Mouse (Mus musculus) hematopoietic multipotent progenitor cell, adult 10-12 weeks (in vitro differentiated cells): Measurements from ENCODE around the gene Terb1. TPM values are rescaled to one million over a fixed set of nuclear protein-coding genes. Genes with fewer than 3 reads are reported as not detected.

Experiments
- polyA plus RNA-seq: library from polyadenylated mRNA; stranded (reverse); fragments of >175 nt; gene quantifications from 2 replicates; pipeline ENCODE4 v1.2.3, GENCODE M21; 2012; ENCODE audit warnings: low replicate concordance

Gene Terb1
- polyA plus RNA-seq, result 0.68 and 1.9 TPM in 2 replicates

DNA sequence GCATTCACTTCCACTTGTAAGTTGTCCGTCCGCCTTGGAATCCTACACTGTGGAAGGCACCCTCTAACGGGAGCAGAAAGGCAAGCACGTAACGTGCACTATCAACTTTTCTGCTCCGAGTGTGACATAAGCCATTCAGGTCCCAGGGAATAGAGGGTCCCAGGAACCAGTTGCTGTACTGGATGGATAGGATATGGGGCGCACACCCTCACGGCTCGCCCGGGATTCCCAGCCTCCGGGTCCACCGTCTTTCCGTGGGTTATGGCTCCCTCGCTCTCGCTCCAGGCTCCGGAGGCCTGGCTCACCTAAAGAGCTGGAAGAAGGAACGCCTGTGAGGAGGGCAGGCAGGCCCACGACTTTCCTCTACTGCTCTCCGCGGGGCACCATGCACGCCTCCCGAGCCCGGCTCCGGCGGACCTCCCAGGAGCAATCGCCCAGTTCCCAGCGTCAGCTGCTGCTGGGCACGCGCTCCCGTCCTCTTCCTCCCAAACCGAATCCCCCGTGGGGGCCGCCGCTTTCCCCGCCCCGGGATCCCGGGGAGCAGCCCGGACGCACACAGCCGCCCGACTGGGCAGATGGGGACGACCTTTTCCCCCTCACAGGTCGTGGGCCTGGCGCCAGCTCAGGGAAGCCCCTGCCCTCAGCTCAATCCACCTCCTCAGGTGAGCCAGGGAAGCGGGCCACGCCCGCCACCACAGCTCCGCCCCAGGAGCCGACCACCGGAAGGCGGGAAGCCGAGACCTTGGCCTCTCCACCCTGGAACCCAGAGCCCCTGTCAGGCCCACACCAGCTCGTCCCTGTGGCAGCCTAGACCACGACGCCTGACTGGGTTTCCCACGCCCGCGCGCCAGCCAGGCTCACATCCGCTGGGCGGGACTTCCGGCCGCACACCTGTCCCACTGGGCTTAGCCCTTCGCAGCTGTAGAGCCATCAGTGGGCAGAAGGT is at the start of gene Terb1:
Gene Terb1, minus strand, starts transcription at position 850 of the 946 bp plus-strand sequence.

GRCm38 (mm10) chr8:104533971-104534778 is 24.5 kb upstream of the Terb1 start, which contains the start of the genes Nae1 and Car7:
Gene Nae1 (minus strand): TSS chr8:104534637.
Gene Car7 (plus strand): TSS chr8:104534689.

DNA sequence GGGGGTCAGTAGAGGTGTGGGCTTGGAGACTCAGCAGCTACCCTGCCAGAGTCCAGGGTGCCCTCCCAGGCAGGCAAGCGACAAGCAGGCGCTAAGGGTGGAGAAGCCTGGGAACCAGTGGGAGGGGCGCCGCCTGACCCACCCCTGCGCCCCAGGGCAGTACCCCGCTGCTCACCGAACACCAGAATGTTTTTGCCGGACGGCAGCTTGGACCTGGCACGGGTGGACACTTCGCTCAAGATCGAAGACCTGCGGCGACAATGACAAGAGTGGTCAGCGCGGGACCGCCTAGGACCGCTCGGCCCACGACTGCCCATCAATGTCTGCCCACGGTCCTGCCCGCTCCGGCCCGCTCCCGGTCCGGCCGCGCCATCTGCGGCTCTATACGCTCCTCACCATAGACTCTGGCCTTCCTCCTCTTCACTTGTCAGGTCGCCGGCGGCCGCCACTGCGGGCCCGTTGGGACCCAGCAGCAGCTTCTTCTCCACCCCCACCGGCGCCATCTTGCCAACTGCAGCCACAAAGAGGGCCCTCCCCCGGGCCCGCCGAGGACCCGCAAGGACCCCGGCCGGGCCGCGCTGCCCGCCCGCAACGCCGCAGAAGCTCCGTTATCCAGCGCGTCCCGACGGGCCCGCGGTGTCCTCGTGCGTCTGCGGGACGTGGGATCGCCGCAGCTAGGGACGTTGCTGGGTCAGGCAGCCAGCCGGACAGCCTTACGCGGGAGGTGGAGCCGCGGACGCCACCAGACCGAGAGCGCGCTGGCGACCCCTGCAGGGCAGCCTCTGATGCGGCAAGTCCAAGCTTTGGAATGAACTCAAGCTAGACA is 67.2 kb downstream of the Terb1 start, which contains the start of gene Dync1li2:
Gene Dync1li2, minus strand, starts transcription at position 749 of the 826 bp plus-strand sequence.

Other genes with a start within 250 kb of the Terb1 start
- 0.25 TPM in 1 of 2 replicates, not detected in the other for gene Cmtm2a, start 216.7 kb downstream of the Terb1 start, polyA plus RNA-seq
- not detected in 2 replicates for gene Gm45711, start 199.8 kb downstream of the Terb1 start, polyA plus RNA-seq
- gene Cmtm1, start 199.8 kb downstream of the Terb1 start, polyA plus RNA-seq, result not detected in 2 replicates
- gene Gm11020, start 188.3 kb downstream of the Terb1 start, polyA plus RNA-seq, result not detected in 2 replicates
- not detected in 2 replicates for gene Cmtm2b, start 187.7 kb downstream of the Terb1 start, polyA plus RNA-seq
- gene Cmtm3, start 170.5 kb downstream of the Terb1 start, polyA plus RNA-seq, result 59.0 and 140 TPM in 2 replicates
- gene Cmtm4, start 114.1 kb downstream of the Terb1 start, polyA plus RNA-seq, result 3.1 and 4.1 TPM in 2 replicates
- gene Dync1li2, start 66.9 kb downstream of the Terb1 start, polyA plus RNA-seq, result 24.9 and 26.6 TPM in 2 replicates
- 2.1 and 12.2 TPM in 2 replicates for gene Nae1, start 24.7 kb upstream of the Terb1 start, polyA plus RNA-seq
- gene Car7, start 24.8 kb upstream of the Terb1 start, polyA plus RNA-seq, result 0.42 and 2.3 TPM in 2 replicates
- 2.3 and 2.8 TPM in 2 replicates for gene Pdp2, start 81.5 kb upstream of the Terb1 start, polyA plus RNA-seq
- gene Cdh16, start 114.5 kb upstream of the Terb1 start, polyA plus RNA-seq, result 0.12 TPM in 1 of 2 replicates, not detected in the other
- gene Rrad, start 121.4 kb upstream of the Terb1 start, polyA plus RNA-seq, result 10.3 and 25.2 TPM in 2 replicates
- gene Ciao2b, start 132.1 kb upstream of the Terb1 start, polyA plus RNA-seq, result 47.5 and 69.7 TPM in 2 replicates
- not detected in 2 replicates for gene Ces2a, start 224.1 kb upstream of the Terb1 start, polyA plus RNA-seq